ENCODE assay signal across 8 mouse cellular contexts in genomic region chrX:163760617-163761434, GRCm38 (mm10). TPM values are rescaled to one million over a fixed set of nuclear protein-coding genes. Genes with fewer than 3 reads are reported as not detected.
A peak's percentile ranks its signal among the peaks of the same experiment; 100 is the strongest.
DNase-seq lines count a peak whose midpoint lies in the region; ATAC-seq and TF ChIP-seq lines count a peak whose summit lies in the region.

Gene Rnf138rt1 (minus strand): TSS chrX:163761329.

- H3K4me3 ChIP-seq in gastrocnemius, adult 2 months = peak within 1 kb of the TSS; percentile 63
- H3K4me3 ChIP-seq in brown adipose tissue, adult 24 weeks (ENCODE audit: insufficient read depth, low read depth, low read length) = peak within 1 kb of the TSS; percentile 40
- peak within 1 kb of the TSS; percentile 40 for H3K4me3 ChIP-seq in forebrain, embryonic 12.5 days (replicated peaks)
- peak within 1 kb of the TSS; percentile 42 for H3K4me3 ChIP-seq in hindbrain, embryonic 16.5 days (ENCODE audit: low read length)
- peak within 1 kb of the TSS; percentile 37 for H3K4me3 ChIP-seq in limb, embryonic 12.5 days (replicated peaks)

- H3K36me3 ChIP-seq in forebrain, embryonic 12.5 days (replicated peaks) = no peaks in the 10 kb centered on the region
- no peaks in the 10 kb centered on the region for H3K36me3 ChIP-seq in hindbrain, embryonic 16.5 days (ENCODE audit: control insufficient read depth, insufficient read depth, low read length)
- H3K36me3 ChIP-seq in limb, embryonic 12.5 days = no peaks in the 10 kb centered on the region

- peak; percentile 15 for DNase-seq in gastrocnemius, adult 2 months
- no peak for DNase-seq in gastrocnemius, adult 8-10 months (ENCODE audit: low spot score in 2 of 2)
- DNase-seq in natural killer cell, adult 2 months (ENCODE audit: low spot score in 2 of 2) = peak; percentile 5 to 14
- DNase-seq in adipocyte (ENCODE audit: low spot score) = no peak

- H3K4me2 ChIP-seq in forebrain, embryonic 12.5 days = peak within 1 kb of the TSS; percentile 62
- peak within 1 kb of the TSS; percentile 55 for H3K4me2 ChIP-seq in hindbrain, embryonic 16.5 days (ENCODE audit: low read length)
- H3K4me2 ChIP-seq in limb, embryonic 12.5 days = peak within 1 kb of the TSS; percentile 68

- peak; percentile 84; the same call in 1 of the 2 replicates for ATAC-seq in forebrain, embryonic 12.5 days (ENCODE audit: low FRiP score)
- ATAC-seq in hindbrain, embryonic 16.5 days = peak; percentile 94
- ATAC-seq in limb, embryonic 12.5 days (ENCODE audit: insufficient number of reproducible peaks, insufficient read depth, low FRiP score, low TSS enrichment, low read depth) = no peak

- intact Hi-C loops in gastrocnemius, adult 2 months (cut with DNase I) = no loop called here

- no peak within 1 kb of the TSS for H3K27ac ChIP-seq in gastrocnemius, adult 2 months
- no peak within 1 kb of the TSS for H3K27ac ChIP-seq in brown adipose tissue, adult 24 weeks (replicated peaks; ENCODE audit: low read depth, low read length)
- no peak within 1 kb of the TSS for H3K27ac ChIP-seq in forebrain, embryonic 12.5 days
- no peak within 1 kb of the TSS; the same call in 1 of the 2 replicates for H3K27ac ChIP-seq in hindbrain, embryonic 16.5 days (ENCODE audit: low read depth, low read length)
- H3K27ac ChIP-seq in limb, embryonic 12.5 days = no peak within 1 kb of the TSS

- H3K9ac ChIP-seq in forebrain, embryonic 12.5 days = 0 out of 2 replicates have a peak within 1 kb of the TSS, but pooled peaks have one; percentile 40
- H3K9ac ChIP-seq in hindbrain, embryonic 16.5 days (ENCODE audit: low read depth, low read length) = peak within 1 kb of the TSS; percentile 45; the same call in 1 of the 2 replicates
- H3K9ac ChIP-seq in limb, embryonic 12.5 days (replicated peaks) = no peak within 1 kb of the TSS

- peaks cover 47% of the 10 kb centered on the region for H3K27me3 ChIP-seq in forebrain, embryonic 12.5 days
- no peaks in the 10 kb centered on the region; the same call in 1 of the 2 replicates for H3K27me3 ChIP-seq in hindbrain, embryonic 16.5 days (replicated peaks; ENCODE audit: control insufficient read depth, insufficient read depth, low read length)
- peaks cover 65% of the 10 kb centered on the region for H3K27me3 ChIP-seq in limb, embryonic 12.5 days

- WGBS in forebrain, embryonic 12.5 days = 22% methylated on average over 42 of the region's 42 CpGs
- 25% methylated on average over 41 of the region's 42 CpGs for WGBS in hindbrain, embryonic 16.5 days
- WGBS in limb, embryonic 12.5 days = 18% methylated on average over 42 of the region's 42 CpGs

- no peaks in the 10 kb centered on the region for H3K9me3 ChIP-seq in forebrain, embryonic 12.5 days
- H3K9me3 ChIP-seq in hindbrain, embryonic 16.5 days (ENCODE audit: control insufficient read depth, low read length) = no peaks in the 10 kb centered on the region
- no peaks in the 10 kb centered on the region for H3K9me3 ChIP-seq in limb, embryonic 12.5 days

- no peaks in the 10 kb centered on the region; the same call in 1 of the 2 replicates for H3K4me1 ChIP-seq in brown adipose tissue, adult 24 weeks (ENCODE audit: control insufficient read depth, insufficient read depth, insufficient read length, low read length)
- H3K4me1 ChIP-seq in forebrain, embryonic 12.5 days = no peaks in the 10 kb centered on the region
- no peaks in the 10 kb centered on the region for H3K4me1 ChIP-seq in hindbrain, embryonic 16.5 days (ENCODE audit: control insufficient read depth, insufficient read depth, low read depth, low read length)
- no peaks in the 10 kb centered on the region for H3K4me1 ChIP-seq in limb, embryonic 12.5 days (replicated peaks)

- TF ChIP-seq CTCF in gastrocnemius, adult 2 months (IDR thresholded peaks at IDR 0.05) = no peak

RNA-seq across cellular contexts. Expression of gene Rnf138rt1, which starts in this region (rescaled TPM):
- total RNA-seq in gastrocnemius, adult 2 months (2021) = not detected
- total RNA-seq in gastrocnemius, adult 8-10 months (2022) = not detected
- not detected in 2 replicates for polyA plus RNA-seq in brown adipose tissue, adult 24 weeks (2012; ENCODE audit: insufficient read depth, insufficient read length, missing spikeins)
- polyA plus RNA-seq in forebrain, embryonic 12.5 days (2016; fragmentation: Nextera tagmentation; extraction: Ambion mirVana) = 0.55 and 0.89 TPM in 2 replicates
- polyA plus RNA-seq in hindbrain, embryonic 16.5 days (2015; fragmentation: Nextera tagmentation; extraction: Ambion mirVana) = 4.7 and 5.8 TPM in 2 replicates
- polyA plus RNA-seq in limb, embryonic 12.5 days (2016; fragmentation: Nextera tagmentation; extraction: Ambion mirVana) = 0.29 and 0.41 TPM in 2 replicates

Comparison
In these comparisons a context has a peak if more than half of its experiments do, and no peak if none do; other contexts are left out.
1. Peak in DNase-seq and H3K4me3 ChIP-seq in gastrocnemius, adult 2 months; RNA of the gene not detected or under 1 TPM.
2. Peak in ATAC-seq, H3K4me3 ChIP-seq, H3K9ac ChIP-seq and H3K4me2 ChIP-seq in forebrain, embryonic 12.5 days; RNA of the gene not detected or under 1 TPM.
3. DNase-seq: peak in natural killer cell, adult 2 months (2 of 2); none in gastrocnemius, adult 8-10 months (0 of 2) and adipocyte (single experiment).
4. Peak in every context shown above with its lines, with median percentiles within 50 percentile points of each other: H3K4me3 ChIP-seq and H3K4me2 ChIP-seq.